Mouse (Mus musculus) heart, postnatal 0 days (tissue): ENCODE results near the gene Dnajc11. TPM values are rescaled to one million over a fixed set of nuclear protein-coding genes. Genes with fewer than 3 reads are reported as not detected.

Experiments used
- ATAC-seq: fragments of 200-750 bp; cut with Nextera tagmentation; 2 replicates; pipeline ENCODE4 v1.8.0; 2017; ENCODE audit warnings: low read depth, moderate number of reproducible peaks, moderate library complexity; ENCODE audit not compliant: insufficient read depth
- DNase-seq: peaks from one replicate; pipeline ENCODE4 v3.0.0-alpha.2; 2016; ENCODE audit warnings: low spot score
- H3K27ac ChIP-seq: fragments of 300-500 bp; sonication (generic); 2 replicates; pipeline ENCODE4 v1.5.1; 2014; ENCODE audit warnings: low read depth, mild to moderate bottlenecking
- H3K27me3 ChIP-seq: fragments of 300-500 bp; sonication (generic); 2 replicates; pipeline ENCODE4 v1.6.1; 2014; ENCODE audit warnings: low read length, mixed read lengths; ENCODE audit not compliant: control insufficient read depth, insufficient read depth
- H3K36me3 ChIP-seq: fragments of 300-500 bp; sonication (generic); replicated peaks from 2 replicates; pipeline ENCODE4 v1.6.1; 2014; ENCODE audit warnings: low read length, mixed read lengths; ENCODE audit not compliant: control insufficient read depth, insufficient read depth
- H3K4me1 ChIP-seq: fragments of 300-500 bp; sonication (generic); 2 replicates; pipeline ENCODE4 v1.6.1; 2014; ENCODE audit warnings: antibody characterized with exemption; ENCODE audit not compliant: control insufficient read depth, insufficient read depth
- H3K4me2 ChIP-seq: fragments of 300-500 bp; sonication (generic); 2 replicates; pipeline ENCODE4 v1.6.1; 2014; ENCODE audit warnings: low read depth, mild to moderate bottlenecking, low read length, moderate library complexity
- H3K4me3 ChIP-seq: fragments of 300-500 bp; sonication (generic); 2 replicates; pipeline ENCODE4 v1.5.1; 2014; ENCODE audit warnings: low read depth, low read length
- H3K9ac ChIP-seq: fragments of 300-500 bp; sonication (generic); replicated peaks from 2 replicates; pipeline ENCODE4 v1.6.1; 2014; ENCODE audit warnings: low read depth, low read length, mixed read lengths
- H3K9me3 ChIP-seq: fragments of 300-500 bp; sonication (generic); replicated peaks from 2 replicates; pipeline ENCODE4 v1.6.1; 2016; ENCODE audit warnings: low read length; ENCODE audit not compliant: control insufficient read depth
- CTCF ChIP-seq: IDR thresholded peaks from 2 replicates; pipeline ENCODE4 v1.5.1; 2016; ENCODE audit warnings: antibody characterized with exemption, control low read depth, low read depth
- EP300 ChIP-seq: IDR thresholded peaks from 2 replicates; pipeline ENCODE4 v1.6.1; 2016; ENCODE audit warnings: antibody characterized with exemption, low read depth
- WGBS: fragments of 180-500 bp; shearing (Covaris S2); extraction: QIAGEN DNeasy Blood & Tissue Kit; methylation state at CpG from one replicate; pipeline ENCODE4 v1.1.7; 2014; 5-methylcytosine and 5-hydroxymethylcytosine counted together
- polyA plus RNA-seq: library from polyadenylated mRNA; unstranded; fragments of >200 nt; fragmentation: Nextera tagmentation; extraction: Ambion mirVana; gene quantifications from 2 replicates; pipeline ENCODE4 v1.2.1, GENCODE M21; 2015
- total RNA-seq: library from RNA; depleted of rRNA; stranded (reverse); fragments of >200 nt; gene quantifications from 2 replicates; pipeline ENCODE4 v1.2.3, GENCODE M21; 2014; ENCODE audit warnings: low replicate concordance

Gene Dnajc11
- total and polyA plus RNA-seq, 2 experiments from 2014 or later: 47.7 to 95.3 TPM

GRCm38 (mm10) chr4:151994228-151995171 lies 61.0 kb downstream of the Dnajc11 start:
- ATAC-seq: no peak
- H3K4me3 ChIP-seq: peak overlapping the region; percentile 99
- WGBS: 2% methylated on average over 56 of the region's 61 CpGs
- DNase-seq: no peak
- H3K27me3 ChIP-seq: no peaks in the 10 kb centered on the region
- peaks cover 21% of the 10 kb centered on the region for H3K36me3 ChIP-seq
- peak overlapping the region; percentile 89 for H3K27ac ChIP-seq
- H3K4me1 ChIP-seq: peaks cover 12% of the 10 kb centered on the region
- no peaks in the 10 kb centered on the region for H3K9me3 ChIP-seq
- peak overlapping the region; percentile 99 for H3K4me2 ChIP-seq
- TF ChIP-seq CTCF (no peak), EP300 (no peak)
- H3K9ac ChIP-seq: peak overlapping the region; percentile 94

DNA sequence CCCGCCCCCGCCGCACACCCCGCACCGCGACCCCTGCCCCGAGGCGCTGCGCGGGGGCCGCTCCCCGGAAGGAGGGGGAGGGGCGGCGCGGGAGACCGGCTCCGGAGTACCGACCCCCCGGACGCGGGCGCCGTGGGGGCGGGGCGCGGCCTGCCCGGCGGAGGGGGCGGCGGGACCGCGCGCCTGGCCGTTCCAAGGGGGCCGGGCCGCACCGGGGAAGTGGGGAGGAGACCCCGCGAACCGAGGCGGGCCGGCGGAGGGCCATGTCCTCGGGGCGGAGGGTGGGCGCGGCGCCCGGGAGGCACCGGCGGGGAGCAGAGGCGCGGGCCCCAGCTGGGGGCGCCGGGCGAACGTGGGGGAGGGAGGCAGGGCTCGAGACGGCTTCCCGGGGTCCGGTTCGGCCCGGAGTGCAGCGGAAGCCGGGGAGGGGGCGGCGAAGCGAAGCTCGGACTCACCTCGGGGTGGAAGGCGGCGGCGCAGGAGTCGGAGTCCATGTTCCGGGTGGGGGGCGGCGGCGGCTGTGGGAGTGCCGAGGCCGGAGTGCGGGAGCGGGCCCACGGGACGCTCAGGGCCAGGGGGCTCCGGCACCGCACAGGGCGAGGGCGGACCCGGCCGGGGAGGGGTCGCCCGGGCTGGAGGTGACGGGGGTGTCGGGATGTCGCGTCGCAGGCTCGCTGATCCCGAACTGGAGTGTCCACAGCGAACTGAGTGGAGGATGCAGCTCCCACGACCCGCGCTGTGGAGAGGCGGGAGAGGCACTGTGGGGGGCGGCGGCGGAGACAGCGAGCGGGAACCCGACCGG lies 62.1 kb downstream of the Dnajc11 start:
- Histone ChIP-seq H3K4me1 (peaks cover 12% of the 10 kb centered on the region), H3K9ac (peak overlapping the region; percentile 94), H3K9me3 (no peaks in the 10 kb centered on the region), H3K4me2 (peak overlapping the region; percentile 99), H3K36me3 (peaks cover 18% of the 10 kb centered on the region), H3K4me3 (peak overlapping the region; percentile 99), H3K27ac (peak overlapping the region; percentile 89), H3K27me3 (no peaks in the 10 kb centered on the region)
- ATAC-seq: peak; percentile 12
- TF ChIP-seq CTCF: no peak
- TF ChIP-seq EP300: no peak
- DNase-seq: no peak
- 0% methylated on average over 45 of the region's 111 CpGs for WGBS

- WGBS: under 1% methylated on average over 86 of the region's 94 CpGs
- H3K4me2 ChIP-seq: peak within 1 kb of the TSS; percentile 99
- ATAC-seq (peak; percentile 94), DNase-seq (peak; percentile 99)
- TF ChIP-seq EP300: peak; percentile 76
- TF ChIP-seq CTCF: no peak
- no peaks in the 10 kb centered on the region for H3K27me3 ChIP-seq
- H3K4me3 ChIP-seq: peak within 1 kb of the TSS; percentile 99
- H3K9me3 ChIP-seq: no peaks in the 10 kb centered on the region
- H3K4me1 ChIP-seq: peaks cover 12% of the 10 kb centered on the region
- peak within 1 kb of the TSS; percentile 94 for H3K9ac ChIP-seq
- H3K36me3 ChIP-seq: peaks cover 10% of the 10 kb centered on the region
- H3K27ac ChIP-seq: peak within 1 kb of the TSS; percentile 97
Measured at GRCm38 (mm10) chr4:151996173-151996950, 62.9 kb downstream of the Dnajc11 start, which contains the start of gene Phf13. Phf13 (minus strand) TSS chr4:151996258.

GRCm38 (mm10) chr4:151996951-151997222 lies 63.4 kb downstream of the Dnajc11 start:
- peaks cover 12% of the 10 kb centered on the region for H3K4me1 ChIP-seq
- 2% methylated on average over 13 of the region's 13 CpGs for WGBS
- H3K4me2 ChIP-seq: peak overlapping the region; percentile 99
- H3K9ac ChIP-seq: peak overlapping the region; percentile 94
- no peaks in the 10 kb centered on the region for H3K27me3 ChIP-seq
- peak overlapping the region; percentile 99 for H3K4me3 ChIP-seq
- ATAC-seq (no peak), DNase-seq (no peak)
- peak overlapping the region; percentile 97 for H3K27ac ChIP-seq
- TF ChIP-seq CTCF: no peak
- no peak for TF ChIP-seq EP300
- peaks cover 5% of the 10 kb centered on the region for H3K36me3 ChIP-seq
- no peaks in the 10 kb centered on the region for H3K9me3 ChIP-seq

- H3K27ac ChIP-seq: no peak overlapping the region
- H3K27me3 ChIP-seq: no peaks in the 10 kb centered on the region
- TF ChIP-seq CTCF (no peak), EP300 (no peak)
- 61% methylated on average over 3 of the region's 3 CpGs for WGBS
- DNase-seq (no peak), ATAC-seq (no peak)
- no peaks in the 10 kb centered on the region for H3K36me3 ChIP-seq
- H3K4me1 ChIP-seq: peaks cover 12% of the 10 kb centered on the region
- H3K4me3 ChIP-seq: no peak overlapping the region
- H3K4me2 ChIP-seq: peak overlapping the region; percentile 99
- no peaks in the 10 kb centered on the region for H3K9me3 ChIP-seq
- H3K9ac ChIP-seq: no peak overlapping the region
Measured at GRCm38 (mm10) chr4:151997701-151998100, 64.2 kb downstream of the Dnajc11 start.
